Mouse (Mus musculus) hindbrain, postnatal 0 days (tissue): ENCODE measurements around the gene 2310057M21Rik. TPM values are rescaled to one million over a fixed set of nuclear protein-coding genes. Genes with fewer than 3 reads are reported as not detected.

Source experiments
- ATAC-seq: fragments of 200-750 bp; cut with Nextera tagmentation; 2 replicates; pipeline ENCODE4 v1.8.0; 2017; ENCODE audit warnings: mild to moderate bottlenecking, moderate TSS enrichment, moderate library complexity
- DNase-seq: peaks from one replicate; pipeline ENCODE4 v3.0.0-alpha.2; 2015; ENCODE audit warnings: low spot score
- H3K27ac ChIP-seq: fragments of 300-500 bp; sonication (generic); 2 replicates; pipeline ENCODE4 v1.5.1; 2014; ENCODE audit warnings: mild to moderate bottlenecking
- H3K27me3 ChIP-seq: fragments of 300-500 bp; sonication (generic); 2 replicates; pipeline ENCODE4 v1.6.1; 2014; ENCODE audit warnings: low read length, mixed read lengths; ENCODE audit not compliant: insufficient read depth
- H3K36me3 ChIP-seq: fragments of 300-500 bp; sonication (generic); 2 replicates; pipeline ENCODE4 v1.6.1; 2014; ENCODE audit warnings: low read length, mixed read lengths; ENCODE audit not compliant: insufficient read depth
- H3K4me1 ChIP-seq: fragments of 300-500 bp; sonication (generic); 2 replicates; pipeline ENCODE4 v1.6.1; 2014; ENCODE audit warnings: antibody characterized with exemption, low read length, mixed read lengths; ENCODE audit not compliant: insufficient read depth
- H3K4me2 ChIP-seq: fragments of 300-500 bp; sonication (generic); 2 replicates; pipeline ENCODE4 v1.6.1; 2014; ENCODE audit warnings: low read depth, mild to moderate bottlenecking, low read length, moderate library complexity, mixed read lengths
- H3K4me3 ChIP-seq: fragments of 300-500 bp; sonication (generic); 2 replicates; pipeline ENCODE4 v1.5.1; 2014; ENCODE audit warnings: low read length
- H3K9ac ChIP-seq: fragments of 300-500 bp; sonication (generic); replicated peaks from 2 replicates; pipeline ENCODE4 v1.6.1; 2014; ENCODE audit warnings: mild to moderate bottlenecking, low read length, moderate library complexity, mixed read lengths
- H3K9me3 ChIP-seq: fragments of 300-500 bp; sonication (generic); 2 replicates; pipeline ENCODE4 v1.6.1; 2016; ENCODE audit warnings: low read length, mixed read lengths
- CTCF ChIP-seq: IDR thresholded peaks from 2 replicates; pipeline ENCODE4 v1.5.1; 2016; ENCODE audit warnings: antibody characterized with exemption, control low read depth, low read depth
- WGBS: fragments of 180-500 bp; shearing (Covaris S2); extraction: QIAGEN DNeasy Blood & Tissue Kit; methylation state at CpG from one replicate; pipeline ENCODE4 v1.1.7; 2014; 5-methylcytosine and 5-hydroxymethylcytosine counted together
- polyA plus RNA-seq: library from polyadenylated mRNA; unstranded; fragments of >200 nt; fragmentation: Nextera tagmentation; extraction: Ambion mirVana; gene quantifications from 2 replicates; pipeline ENCODE4 v1.2.1, GENCODE M21; 2015
- total RNA-seq: library from RNA; depleted of rRNA; stranded (reverse); fragments of >200 nt; gene quantifications from 2 replicates; pipeline ENCODE4 v1.2.3, GENCODE M21; 2014

Gene 2310057M21Rik
- total and polyA plus RNA-seq, 2 experiments from 2014 or later: 26.2 to 47.8 TPM

DNA sequence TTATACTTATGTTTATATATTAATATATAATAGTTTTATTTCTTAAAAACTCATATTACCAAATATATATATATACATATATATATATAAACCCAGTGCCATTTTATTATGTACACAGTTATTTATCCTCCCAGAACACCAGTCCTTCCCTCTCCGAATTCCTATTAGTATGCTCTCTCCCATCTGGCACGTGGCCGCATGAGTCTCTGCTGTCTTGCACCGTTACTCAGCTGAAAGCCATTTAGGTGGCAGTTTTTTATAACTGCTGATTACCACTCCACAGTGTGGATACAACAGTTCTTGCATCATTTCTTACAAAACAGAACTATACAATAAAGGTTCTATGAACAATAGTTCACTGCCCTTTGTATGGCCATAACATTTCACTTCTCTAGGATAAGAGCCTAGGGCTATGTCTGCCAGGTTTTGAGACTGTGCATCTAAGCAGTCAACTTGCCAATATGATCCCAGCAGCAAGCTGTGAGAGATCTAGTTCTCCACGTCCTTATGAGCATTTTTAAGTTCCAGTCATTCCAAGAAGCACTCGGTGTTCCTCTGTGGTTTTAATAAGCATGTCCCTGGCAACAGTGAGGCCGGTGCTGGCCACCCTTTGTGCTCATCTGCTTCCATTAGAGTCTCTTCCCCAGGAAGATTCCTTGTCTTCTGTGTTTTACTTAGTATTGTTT is 16.6 kb downstream of the 2310057M21Rik start:
- peak; percentile 48 for DNase-seq
- no peak for TF ChIP-seq CTCF
- 40% methylated on average over 7 of the region's 7 CpGs for WGBS
- Histone ChIP-seq H3K27ac (no peak overlapping the region), H3K27me3 (no peaks in the 10 kb centered on the region), H3K9me3 (no peaks in the 10 kb centered on the region), H3K4me1 (no peaks in the 10 kb centered on the region), H3K9ac (no peak overlapping the region), H3K36me3 (peaks cover 18% of the 10 kb centered on the region), H3K4me3 (no peak overlapping the region), H3K4me2 (no peak overlapping the region)
- ATAC-seq: no peak

DNA sequence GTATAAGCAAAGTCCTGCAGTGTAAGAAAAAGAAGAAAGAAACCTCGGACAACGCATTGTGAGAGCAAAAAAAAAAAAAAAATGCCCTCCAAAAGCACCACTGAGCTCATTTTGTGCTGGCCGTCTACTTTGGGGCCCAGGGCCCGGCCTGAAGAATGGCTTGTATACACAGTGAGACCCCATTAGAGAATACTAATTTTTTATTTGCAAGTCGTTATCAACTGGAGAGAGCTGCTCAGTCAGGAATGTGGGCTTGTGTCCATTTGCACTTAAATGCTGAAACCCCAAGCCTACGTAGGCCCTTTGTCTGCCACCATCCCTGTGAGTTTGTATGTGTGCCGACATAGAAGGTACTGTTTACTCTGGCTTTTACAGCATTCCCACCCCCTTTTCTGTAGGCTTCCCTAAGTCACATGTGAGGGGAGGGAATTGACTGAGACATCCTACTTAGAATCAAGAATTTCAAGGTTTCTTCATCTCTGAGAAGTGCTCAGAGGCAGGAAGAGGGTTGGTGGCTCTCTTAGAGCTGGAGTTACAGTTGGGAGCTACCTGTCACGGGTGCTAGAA is 25.0 kb downstream of the 2310057M21Rik start:
- ATAC-seq (no peak), DNase-seq (peak; percentile 2)
- H3K4me3 ChIP-seq: no peak overlapping the region
- peaks cover 7% of the 10 kb centered on the region; the same call in 1 of the 2 replicates for H3K36me3 ChIP-seq
- H3K9ac ChIP-seq: no peak overlapping the region
- TF ChIP-seq CTCF: no peak
- no peaks in the 10 kb centered on the region for H3K4me1 ChIP-seq
- H3K27me3 ChIP-seq: no peaks in the 10 kb centered on the region
- no peak overlapping the region for H3K4me2 ChIP-seq
- no peaks in the 10 kb centered on the region for H3K9me3 ChIP-seq
- WGBS: 45% methylated on average over 8 of the region's 8 CpGs
- peak overlapping the region; percentile 11; the same call in 1 of the 2 replicates for H3K27ac ChIP-seq

DNA sequence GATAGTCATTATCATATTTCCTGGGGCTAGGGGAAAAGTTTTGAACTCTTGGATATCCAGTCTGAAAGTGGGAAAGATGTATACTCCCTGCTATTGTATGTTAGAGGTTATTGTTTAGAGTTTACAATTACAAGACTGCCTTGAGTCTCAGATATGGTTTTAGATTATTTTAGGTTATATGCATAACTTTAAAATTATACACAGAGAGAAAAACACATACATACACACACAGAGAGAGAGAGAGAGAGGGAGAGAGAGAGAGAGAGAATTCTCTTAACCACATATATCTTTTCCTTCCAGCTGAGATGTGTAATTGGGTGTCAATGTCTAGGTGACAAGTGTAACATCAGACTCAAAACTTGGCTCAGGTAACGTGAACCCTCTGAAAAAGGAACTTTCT is 29.0 kb downstream of the 2310057M21Rik start, which contains the start of gene Fam24a:
Gene Fam24a, plus strand, starts transcription at position 301 of the 400 bp plus-strand sequence.
- 51% methylated on average over 1 of the region's 1 CpGs for WGBS
- DNase-seq (no peak), ATAC-seq (no peak)
- TF ChIP-seq CTCF: no peak
- Histone ChIP-seq H3K27me3 (no peaks in the 10 kb centered on the region), H3K36me3 (no peaks in the 10 kb centered on the region), H3K4me3 (no peak within 1 kb of the TSS), H3K4me2 (no peak within 1 kb of the TSS), H3K4me1 (no peaks in the 10 kb centered on the region), H3K9me3 (no peaks in the 10 kb centered on the region), H3K27ac (no peak within 1 kb of the TSS), H3K9ac (no peak within 1 kb of the TSS)

DNA sequence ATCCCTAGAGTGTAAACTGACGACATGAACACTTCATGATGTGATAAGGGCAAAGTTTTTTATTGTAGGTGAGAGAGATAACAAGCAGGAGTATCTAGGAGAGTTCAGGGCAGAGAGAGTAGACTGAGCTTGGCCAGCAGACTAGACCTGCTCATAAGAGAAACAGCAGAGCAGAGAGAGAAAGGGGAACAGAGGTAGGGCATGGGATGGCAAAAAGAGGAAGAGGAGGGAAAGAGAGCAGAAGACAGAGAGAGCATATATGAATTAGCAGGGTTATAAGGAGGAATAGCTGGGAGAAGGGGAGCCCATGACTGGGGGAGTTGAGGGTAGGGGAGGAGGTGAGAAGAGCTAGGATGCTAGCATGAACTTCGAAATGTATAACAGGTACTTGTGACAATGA is 30.9 kb downstream of the 2310057M21Rik start:
- H3K4me3 ChIP-seq: no peak overlapping the region
- H3K9ac ChIP-seq: no peak overlapping the region
- WGBS: 87% methylated on average over 2 of the region's 2 CpGs
- no peaks in the 10 kb centered on the region for H3K27me3 ChIP-seq
- no peak for DNase-seq
- no peaks in the 10 kb centered on the region for H3K36me3 ChIP-seq
- no peak for TF ChIP-seq CTCF
- no peaks in the 10 kb centered on the region for H3K4me1 ChIP-seq
- H3K27ac ChIP-seq: no peak overlapping the region
- no peak for ATAC-seq
- H3K4me2 ChIP-seq: no peak overlapping the region
- H3K9me3 ChIP-seq: no peaks in the 10 kb centered on the region

DNA sequence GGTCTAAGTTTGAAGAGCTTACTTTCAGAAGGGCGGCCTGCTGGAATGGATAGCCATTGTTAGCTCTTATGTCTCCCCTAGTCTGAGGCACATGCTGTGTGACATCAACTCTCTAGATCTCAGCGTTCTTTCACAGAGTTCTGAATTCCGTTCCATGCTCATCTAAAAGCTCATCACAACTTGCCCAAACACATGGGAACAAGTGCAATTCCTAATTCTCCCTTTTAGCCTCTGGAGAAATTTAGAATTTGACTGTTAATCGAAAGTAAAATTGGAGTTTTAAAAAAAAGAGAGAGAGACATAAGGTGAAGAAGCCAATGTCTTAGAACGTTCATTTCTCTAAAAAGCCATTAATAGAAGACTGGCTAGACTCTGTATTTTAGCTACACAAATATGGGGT is 33.1 kb downstream of the 2310057M21Rik start, which contains the start of gene Fam24b:
Gene Fam24b, minus strand, starts transcription at position 101 of the 400 bp plus-strand sequence.
- Histone ChIP-seq H3K4me1 (no peaks in the 10 kb centered on the region), H3K9ac (no peak within 1 kb of the TSS), H3K36me3 (no peaks in the 10 kb centered on the region), H3K27ac (no peak within 1 kb of the TSS), H3K4me3 (no peak within 1 kb of the TSS), H3K9me3 (no peaks in the 10 kb centered on the region), H3K4me2 (no peak within 1 kb of the TSS), H3K27me3 (no peaks in the 10 kb centered on the region)
- TF ChIP-seq CTCF: no peak
- 88% methylated on average over 5 of the region's 5 CpGs for WGBS
- ATAC-seq (no peak), DNase-seq (no peak)

DNA sequence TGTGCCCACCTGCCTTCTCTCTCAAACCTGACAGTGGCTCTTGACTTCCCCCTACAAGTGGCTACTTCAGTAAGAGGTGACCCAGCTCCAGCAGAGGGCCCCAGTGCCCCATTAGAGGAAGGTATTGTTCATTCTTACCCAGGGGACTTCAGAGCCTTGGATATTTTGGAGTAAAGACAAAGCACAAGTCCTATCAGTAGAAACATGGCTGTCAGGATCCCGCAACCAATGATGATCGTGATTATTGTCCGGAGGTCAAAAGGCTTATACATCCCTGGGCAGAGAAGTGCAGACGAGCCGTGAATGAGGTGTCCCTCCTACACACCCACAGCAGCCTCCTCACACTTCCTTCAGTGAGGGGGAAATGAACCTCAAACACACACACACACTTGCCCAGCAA is 35.5 kb downstream of the 2310057M21Rik start:
- no peak overlapping the region for H3K9ac ChIP-seq
- no peak for ATAC-seq
- H3K4me2 ChIP-seq: no peak overlapping the region
- no peak for TF ChIP-seq CTCF
- H3K9me3 ChIP-seq: no peaks in the 10 kb centered on the region
- H3K27ac ChIP-seq: no peak overlapping the region
- no peaks in the 10 kb centered on the region for H3K36me3 ChIP-seq
- WGBS: 92% methylated on average over 5 of the region's 5 CpGs
- no peaks in the 10 kb centered on the region for H3K4me1 ChIP-seq
- H3K4me3 ChIP-seq: no peak overlapping the region
- H3K27me3 ChIP-seq: no peaks in the 10 kb centered on the region
- DNase-seq: no peak

DNA sequence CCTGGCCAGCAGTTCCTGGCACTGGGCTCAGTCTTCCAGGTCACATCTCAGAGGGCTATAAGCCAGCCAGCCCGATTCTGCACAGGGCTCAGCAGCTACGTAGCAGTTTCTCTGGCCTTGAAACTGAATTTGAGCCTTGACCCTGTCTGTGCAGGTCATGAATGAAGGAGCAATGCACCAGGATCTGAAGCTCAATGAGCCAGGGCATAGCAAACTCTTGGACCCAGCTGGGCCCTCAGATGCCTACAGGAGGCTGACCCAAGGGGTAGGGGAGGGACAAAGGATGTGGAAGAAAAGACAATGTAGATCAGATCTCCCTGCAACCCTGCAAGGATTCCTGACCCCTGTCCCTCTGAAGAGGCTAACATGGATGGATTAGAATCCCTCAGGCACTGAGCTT is 40.4 kb downstream of the 2310057M21Rik start, which contains the start of gene Cuzd1:
Gene Cuzd1, minus strand, starts transcription at position 101 of the 400 bp plus-strand sequence.
- no peak within 1 kb of the TSS for H3K27ac ChIP-seq
- H3K4me1 ChIP-seq: no peaks in the 10 kb centered on the region
- H3K9me3 ChIP-seq: no peaks in the 10 kb centered on the region
- no peak for TF ChIP-seq CTCF
- no peak within 1 kb of the TSS for H3K4me2 ChIP-seq
- no peaks in the 10 kb centered on the region for H3K36me3 ChIP-seq
- 63% methylated on average over 2 of the region's 2 CpGs for WGBS
- H3K27me3 ChIP-seq: no peaks in the 10 kb centered on the region
- DNase-seq: no peak
- no peak within 1 kb of the TSS for H3K9ac ChIP-seq
- no peak for ATAC-seq
- H3K4me3 ChIP-seq: no peak within 1 kb of the TSS
